Mouse (Mus musculus) CH12F3 (cell line): Measurements from ENCODE around the gene Pim1.
"Not testable (repeated sequence)": the region's sequence is repeated elsewhere in the genome, so short reads cannot be mapped to it uniquely, and the experiment has no call there.

Experiments used
- in situ Hi-C: fragments of 300-500 bp; cut with MboI; formaldehyde crosslinking; loops from 2 replicates; pipeline ENCODE4 v1.14.3; 2020; ENCODE audit warnings: low sequenced_read_pairs

Gene Pim1

DNA sequence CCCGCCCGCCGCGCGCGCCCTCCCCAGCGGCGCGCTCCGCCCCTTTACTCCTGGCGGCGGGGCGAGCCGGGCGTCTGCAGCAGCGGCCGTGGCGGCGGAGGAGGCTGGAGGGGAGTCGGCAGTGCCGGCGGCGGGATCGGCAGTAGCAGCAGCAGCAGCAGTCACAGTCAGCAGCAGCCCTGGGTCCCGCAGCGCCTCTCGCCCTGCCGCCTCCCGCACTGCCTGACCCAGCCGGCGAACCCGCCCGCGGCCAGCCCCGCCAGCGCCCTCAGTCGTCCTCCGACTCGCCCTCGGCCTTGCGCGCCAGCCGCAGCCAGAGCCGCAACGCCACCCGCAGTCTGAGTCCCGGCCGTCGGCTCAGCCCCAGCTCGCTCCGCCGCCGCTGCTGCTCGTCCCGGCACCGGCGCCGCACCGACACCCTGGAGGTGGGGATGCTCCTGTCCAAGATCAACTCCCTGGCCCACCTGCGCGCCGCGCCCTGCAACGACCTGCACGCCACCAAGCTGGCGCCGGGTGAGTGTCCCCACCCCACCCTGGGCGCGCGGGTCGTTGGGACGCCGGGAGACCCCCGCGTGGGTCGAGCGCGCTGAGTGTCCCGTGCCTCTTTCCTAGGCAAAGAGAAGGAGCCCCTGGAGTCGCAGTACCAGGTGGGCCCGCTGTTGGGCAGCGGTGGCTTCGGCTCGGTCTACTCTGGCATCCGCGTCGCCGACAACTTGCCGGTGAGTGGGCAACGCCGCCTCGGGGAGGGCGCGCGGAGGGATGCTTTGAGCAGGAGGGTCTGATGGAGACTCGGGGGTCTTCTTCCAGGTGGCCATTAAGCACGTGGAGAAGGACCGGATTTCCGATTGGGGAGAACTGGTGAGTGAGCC, at the start of gene Pim1:
TSS of gene Pim1 (plus strand) at position 41 of the 869 bp plus-strand sequence.
- in situ Hi-C loops = loop anchor here (5.0 kb wide), 1 partner anchor 94 kb away; no protein-coding TSS in a partner anchor

DNA sequence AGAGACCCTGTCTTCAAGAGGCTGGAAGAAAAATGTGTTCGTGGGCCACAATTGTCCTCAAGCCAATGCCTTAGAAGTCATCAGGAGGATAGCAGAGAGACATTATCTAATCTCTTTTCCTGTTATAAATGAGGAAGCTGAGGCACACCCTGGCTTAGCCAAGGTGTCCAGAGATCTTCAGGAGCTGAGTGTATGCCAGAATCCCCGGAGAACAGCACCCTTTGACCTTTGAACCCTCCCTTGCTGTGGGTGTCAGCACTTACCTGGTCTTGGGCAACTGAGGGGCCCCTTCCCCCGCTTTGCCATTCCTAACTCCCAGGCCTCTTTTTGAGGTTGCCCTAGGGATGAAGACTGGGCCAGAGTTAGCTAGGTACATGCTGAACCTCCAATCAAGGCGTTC, 49.0 kb upstream of the Pim1 start:
- in situ Hi-C loops = no loop called here

DNA sequence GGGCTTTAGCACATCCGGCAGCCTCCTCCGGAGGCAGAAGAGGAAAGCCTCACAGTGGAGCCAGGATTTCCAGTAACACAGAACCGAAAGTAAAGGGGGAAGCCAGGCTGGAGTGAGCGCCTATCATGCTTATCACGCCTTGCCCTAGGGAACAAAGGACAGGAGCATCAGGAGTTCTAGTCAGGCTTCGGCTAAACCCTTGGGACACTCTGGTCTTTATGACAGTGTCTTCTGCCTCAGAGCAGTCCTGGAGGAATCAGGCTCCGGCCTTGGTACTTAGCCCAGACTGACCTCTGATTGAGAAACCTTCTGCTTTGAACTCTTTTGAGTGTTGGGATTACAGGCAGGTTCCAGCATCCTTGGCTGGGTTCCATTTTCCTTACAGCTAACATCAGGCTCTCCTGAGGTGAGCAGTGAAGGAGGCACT, 48.4 kb upstream of the Pim1 start:
- in situ Hi-C loops = no loop called here

GRCm38 (mm10) chr17:29443724-29444123, 46.8 kb upstream of the Pim1 start:
- in situ Hi-C loops = no loop called here

DNA sequence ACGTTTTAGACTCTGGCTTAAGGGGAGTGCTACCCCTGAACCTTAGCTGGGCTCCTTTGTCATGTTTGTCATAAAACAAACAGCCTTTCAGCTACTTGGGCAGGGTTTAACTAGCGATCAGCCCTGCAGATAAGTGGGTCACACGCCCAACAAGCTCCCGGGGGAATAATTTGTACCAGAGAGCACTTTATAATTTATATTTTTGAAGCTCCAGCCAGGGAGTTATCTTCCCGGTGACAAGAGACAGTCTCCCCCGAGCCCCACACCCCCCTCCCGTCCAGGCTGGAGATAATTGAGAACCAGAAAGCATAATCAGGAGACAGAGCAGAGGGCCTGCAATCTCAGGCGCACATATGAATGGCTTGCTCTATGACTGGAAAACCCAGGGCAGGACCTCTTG, 45.5 kb upstream of the Pim1 start:
- in situ Hi-C loops = no loop called here

GRCm38 (mm10) chr17:29447323-29447722, 43.2 kb upstream of the Pim1 start:
- in situ Hi-C loops = no loop called here

DNA sequence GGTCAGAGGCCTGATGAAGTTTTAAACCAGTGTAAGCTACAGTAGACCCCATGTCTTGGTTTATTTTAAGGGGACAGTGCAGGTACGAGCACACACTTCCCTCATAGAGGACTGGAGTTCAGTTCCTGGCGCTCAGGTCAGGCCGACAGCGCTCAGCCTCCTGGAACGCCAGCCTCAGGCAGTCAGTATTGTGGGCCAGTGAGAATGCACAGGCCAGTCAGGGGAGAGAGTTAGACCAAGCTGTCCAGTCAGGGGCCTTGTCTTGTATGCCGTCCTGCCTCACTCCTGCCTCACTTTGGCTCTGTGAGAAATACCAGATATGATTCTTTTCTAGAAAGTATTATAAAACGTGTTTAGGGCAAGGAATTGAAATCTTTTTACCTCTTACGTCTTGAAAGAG, 42.5 kb upstream of the Pim1 start:
- in situ Hi-C loops = no loop called here

DNA sequence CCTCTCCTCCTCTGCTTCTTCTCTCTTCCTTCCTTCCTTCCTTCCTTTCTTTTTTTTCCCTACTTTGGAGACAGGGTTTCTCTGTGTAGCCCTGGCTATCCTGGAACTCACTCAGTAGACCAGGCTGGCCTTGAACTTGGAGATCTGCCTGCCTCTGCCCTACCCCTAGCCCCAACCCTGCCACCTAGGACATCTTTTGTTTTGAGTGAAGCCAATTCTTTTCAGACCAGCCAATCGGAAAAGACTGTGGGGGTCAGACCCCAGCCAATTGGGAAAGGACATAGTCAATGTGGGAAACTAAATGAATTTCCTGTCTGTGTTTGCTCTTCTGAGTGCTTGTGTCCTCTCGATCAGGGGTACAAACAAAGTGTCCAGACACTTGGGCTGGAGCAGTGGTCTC, 42.0 kb upstream of the Pim1 start:
- in situ Hi-C loops = no loop called here

DNA sequence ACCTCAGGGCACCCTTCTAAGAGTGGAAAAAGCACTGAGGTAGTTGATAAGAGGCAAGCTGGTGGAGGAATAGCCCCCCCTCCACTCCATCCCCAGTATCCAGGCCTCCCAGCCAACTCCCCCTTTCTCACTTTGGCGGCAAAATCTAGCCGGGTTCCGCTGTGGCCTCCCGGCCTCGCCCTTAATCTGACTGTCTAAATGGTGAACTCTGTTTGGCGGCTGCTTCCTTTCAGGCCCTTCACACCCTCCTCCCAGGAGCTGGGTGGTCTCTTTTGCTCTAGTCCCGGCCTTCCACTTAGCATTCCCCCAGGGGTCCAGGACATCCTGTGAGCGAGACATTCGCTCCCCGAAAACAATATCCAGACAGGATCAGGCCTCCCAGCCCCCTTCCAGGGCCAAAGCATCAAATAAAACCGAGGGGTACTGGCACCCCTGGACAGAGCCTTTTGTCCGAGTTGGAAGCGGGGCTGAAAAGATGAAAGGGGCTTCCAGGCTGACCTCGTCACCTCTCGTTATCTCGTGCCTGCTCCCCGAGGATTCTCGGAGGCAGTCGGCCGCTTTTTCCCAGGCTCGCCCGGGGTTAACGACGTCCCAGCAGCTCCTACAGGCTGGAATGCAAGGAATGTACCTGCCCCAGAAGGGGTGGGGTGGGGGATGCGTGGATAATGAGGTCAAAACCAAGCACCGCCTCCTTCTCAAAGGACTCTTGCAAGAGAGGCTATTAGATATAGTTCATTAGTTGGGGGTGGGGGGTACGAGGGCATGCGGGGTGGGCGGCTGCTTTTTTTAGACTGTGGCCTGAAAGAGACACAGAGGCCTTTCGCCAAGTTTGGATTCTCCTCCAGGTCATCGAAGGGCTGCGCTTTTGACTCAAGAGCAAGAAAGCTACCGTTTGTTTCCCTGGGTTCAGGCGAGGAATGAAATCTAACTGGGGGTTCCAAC, 39.4 kb upstream of the Pim1 start:
- in situ Hi-C loops = no loop called here

- in situ Hi-C loops = no loop called here
Measured at GRCm38 (mm10) chr17:29451841-29452210, 38.7 kb upstream of the Pim1 start.

DNA sequence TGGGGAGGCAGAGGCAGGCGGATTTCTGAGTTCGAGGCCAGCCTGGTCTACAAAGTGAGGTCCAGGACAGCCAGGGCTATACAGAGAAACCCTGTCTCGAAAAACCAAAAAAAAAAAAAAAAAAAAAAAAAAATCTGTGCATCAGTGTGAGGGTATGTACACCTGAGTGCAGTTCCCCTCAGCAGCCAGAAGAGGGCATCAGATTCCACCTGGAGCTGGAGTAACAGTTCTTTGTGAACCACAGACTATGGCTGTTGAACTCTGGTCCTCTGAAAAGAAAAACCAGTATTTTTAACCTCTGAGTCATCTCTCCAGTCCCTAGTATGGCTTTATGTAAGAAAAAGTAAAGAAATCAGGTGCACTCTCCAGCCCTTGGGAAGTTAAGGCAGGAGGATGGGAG, 36.4 kb upstream of the Pim1 start:
- in situ Hi-C loops = not testable (repeated sequence)

- in situ Hi-C loops = no loop called here
Measured at GRCm38 (mm10) chr17:29455411-29456120, 35.0 kb upstream of the Pim1 start.

DNA sequence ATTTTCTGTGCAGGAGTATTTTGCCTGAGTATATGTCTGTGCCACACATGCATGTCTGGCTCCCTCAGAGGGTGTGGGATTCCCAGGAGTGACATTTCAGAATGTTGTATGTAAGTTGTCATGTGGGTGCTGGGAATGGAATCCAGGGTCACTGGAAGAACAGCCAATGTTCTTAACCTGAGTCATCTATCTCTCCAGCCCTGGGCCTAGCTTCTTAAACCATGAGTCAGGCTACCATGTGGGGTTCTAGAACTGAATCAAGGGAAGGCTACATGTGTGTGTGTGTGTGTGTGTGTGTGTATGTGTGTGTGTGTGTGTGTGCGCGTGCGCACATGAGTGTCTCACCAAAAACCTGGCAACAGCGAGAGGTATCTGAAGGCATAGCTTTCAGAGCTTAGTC, 34.1 kb upstream of the Pim1 start:
- in situ Hi-C loops = no loop called here

DNA sequence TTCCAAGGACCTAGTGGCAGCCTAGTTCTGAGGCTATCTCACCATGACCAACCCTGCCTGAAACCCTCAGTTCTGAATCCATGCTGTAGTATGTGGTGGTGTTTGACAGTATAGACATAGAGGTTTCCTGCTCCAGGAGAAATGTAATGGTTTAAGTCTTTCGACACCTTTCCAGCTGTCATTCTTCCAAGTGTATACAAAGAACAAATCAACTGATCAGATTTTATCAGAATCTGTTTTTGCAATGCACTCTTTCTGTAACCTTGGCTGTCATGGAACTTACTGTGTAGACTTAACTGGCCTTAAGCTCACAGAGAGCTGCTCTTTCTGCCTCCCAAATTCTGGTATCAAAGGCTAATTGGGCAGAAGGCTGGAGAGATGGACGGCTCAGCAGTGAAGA, 33.6 kb upstream of the Pim1 start:
- in situ Hi-C loops = no loop called here

DNA sequence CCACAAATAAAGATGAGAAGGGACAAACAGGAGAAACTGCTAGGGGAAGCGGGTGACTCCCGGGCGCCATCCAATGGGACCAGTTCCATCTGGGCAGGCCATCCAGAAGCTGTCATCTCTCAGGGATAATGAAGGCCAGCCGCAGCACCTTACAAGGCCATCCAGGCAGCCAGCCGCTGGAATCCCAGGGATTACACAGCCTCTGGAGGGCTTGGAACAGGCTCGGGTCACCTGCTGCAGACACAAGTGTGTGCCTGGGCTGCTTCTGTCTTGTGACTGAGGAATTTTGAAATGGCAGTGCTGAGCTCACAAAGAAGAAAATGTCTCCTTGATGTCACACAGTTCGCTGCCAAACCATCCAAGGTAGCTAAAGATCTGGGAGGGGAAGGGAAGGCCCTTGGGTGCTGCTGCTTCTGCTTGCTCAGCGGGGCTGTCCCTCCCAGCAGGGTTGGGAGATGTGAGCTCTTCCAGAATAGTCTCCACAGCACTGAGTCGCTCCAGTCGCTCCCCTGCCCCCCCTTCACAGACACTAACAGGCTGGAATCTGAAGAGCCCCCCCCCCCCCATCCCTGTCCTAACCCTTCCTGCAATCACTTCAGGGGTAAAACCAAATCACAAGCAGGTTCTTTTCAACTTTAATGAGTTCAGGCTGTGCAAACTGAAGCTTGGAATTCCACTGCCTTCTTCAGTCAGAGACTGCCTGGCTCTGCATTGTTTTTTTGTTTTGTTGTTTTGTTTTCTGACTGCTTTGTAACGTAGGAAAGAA, 32.6 kb upstream of the Pim1 start:
- in situ Hi-C loops = no loop called here

- in situ Hi-C loops = no loop called here
Measured at GRCm38 (mm10) chr17:29459321-29460118, 31.0 kb upstream of the Pim1 start.

DNA sequence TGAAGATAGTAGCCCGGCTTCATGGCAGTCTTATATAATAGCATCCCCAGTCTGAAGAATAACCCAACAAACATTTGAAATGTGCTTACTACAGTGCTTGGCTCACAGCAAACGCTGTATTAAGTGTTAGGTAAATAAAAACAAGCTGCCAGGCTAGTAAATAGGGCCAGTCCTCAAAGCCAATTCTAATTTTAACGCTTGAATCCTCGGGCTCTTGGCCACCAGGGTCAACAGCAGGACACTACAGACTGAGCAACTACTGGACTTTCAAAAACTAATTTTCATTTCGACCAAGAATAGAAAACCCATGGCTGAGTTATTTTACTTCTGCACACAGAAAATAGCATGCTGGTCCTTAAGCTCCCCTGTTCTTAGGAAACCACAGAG, 30.4 kb upstream of the Pim1 start:
- in situ Hi-C loops = no loop called here

DNA sequence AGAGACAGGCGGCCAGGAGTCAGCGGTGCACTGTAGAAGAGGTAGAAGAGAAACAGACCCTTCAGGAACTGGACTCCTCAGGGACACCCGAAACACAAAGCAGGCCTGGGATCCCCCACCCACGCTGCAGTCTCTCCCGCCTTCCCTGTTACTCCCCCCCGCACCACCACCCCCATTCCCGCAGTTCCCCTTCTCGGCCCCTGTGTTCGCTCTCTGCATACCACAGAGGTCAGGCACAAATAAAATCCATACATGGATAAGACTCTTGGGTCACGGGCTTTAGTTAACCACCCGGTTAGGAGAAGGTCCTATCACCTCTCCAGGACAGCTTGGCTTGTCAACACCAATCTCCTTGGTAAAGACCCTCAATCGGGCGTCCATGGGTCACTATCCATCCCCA, 26.9 kb upstream of the Pim1 start:
- in situ Hi-C loops = no loop called here

- in situ Hi-C loops = no loop called here
Measured at GRCm38 (mm10) chr17:29464068-29464467, 26.5 kb upstream of the Pim1 start.
